Mouse (Mus musculus): ENCODE measurements around the gene Adora2a. TPM values are rescaled to one million over a fixed set of nuclear protein-coding genes. Genes with fewer than 3 reads are reported as not detected.
A peak's percentile ranks its signal among the peaks of the same experiment; 100 is the strongest.
"Not testable (repeated sequence)": the region's sequence is repeated elsewhere in the genome, so short reads cannot be mapped to it uniquely, and the experiment has no call there.

Gene Adora2a
- polyA plus RNA-seq, 1 experiment from 2014 or later, result 11.7 TPM

- ATAC-seq, result no peak
- WGBS, result 7% methylated on average over 2 of the region's 2 CpGs
These were observed 28.6 kb downstream of the Adora2a start for GRCm38 (mm10) chr10:75345265-75345664.

GRCm38 (mm10) chr10:75350564-75350963 lies 33.9 kb downstream of the Adora2a start:
- H3K4me3 ChIP-seq (replicated peaks; ENCODE audit: low read length), result no peak overlapping the region
- WGBS, result 78% methylated on average over 5 of the region's 5 CpGs
- no peak overlapping the region for H3K27ac ChIP-seq (ENCODE audit: low read length)
- no peaks in the 10 kb centered on the region for H3K36me3 ChIP-seq (ENCODE audit: control insufficient read depth, insufficient read depth)
- H3K27me3 ChIP-seq (replicated peaks; ENCODE audit: control insufficient read depth, insufficient read depth, low read length), result no peaks in the 10 kb centered on the region
- no peaks in the 10 kb centered on the region for H3K4me1 ChIP-seq (replicated peaks; ENCODE audit: control insufficient read depth, insufficient read depth, low read length)
- no peak for ATAC-seq
- no peak overlapping the region for H3K4me2 ChIP-seq (ENCODE audit: low read length)
- no peak overlapping the region for H3K9ac ChIP-seq (replicated peaks; ENCODE audit: low read depth, low read length)
- no peaks in the 10 kb centered on the region for H3K9me3 ChIP-seq (ENCODE audit: control insufficient read depth, low read length)

More at GRCm38 (mm10) chr10:75345265-75345664, 28.6 kb downstream of the Adora2a start:
- no peak overlapping the region for H3K9ac ChIP-seq (replicated peaks; ENCODE audit: low read depth, low read length)
- H3K36me3 ChIP-seq (ENCODE audit: control insufficient read depth, insufficient read depth), result no peaks in the 10 kb centered on the region
- H3K4me1 ChIP-seq (replicated peaks; ENCODE audit: control insufficient read depth, insufficient read depth, low read length), result no peaks in the 10 kb centered on the region
- H3K27ac ChIP-seq (ENCODE audit: low read length), result no peak overlapping the region
- H3K4me3 ChIP-seq (replicated peaks; ENCODE audit: low read length), result no peak overlapping the region
- no peaks in the 10 kb centered on the region for H3K27me3 ChIP-seq (replicated peaks; ENCODE audit: control insufficient read depth, insufficient read depth, low read length)
- H3K9me3 ChIP-seq (ENCODE audit: control insufficient read depth, low read length), result no peaks in the 10 kb centered on the region
- H3K4me2 ChIP-seq (ENCODE audit: low read length), result no peak overlapping the region

GRCm38 (mm10) chr10:75352541-75352940 lies 35.9 kb downstream of the Adora2a start:
- Histone ChIP-seq H3K27me3 (replicated peaks; ENCODE audit: control insufficient read depth, insufficient read depth, low read length) (no peaks in the 10 kb centered on the region), H3K36me3 (ENCODE audit: control insufficient read depth, insufficient read depth) (no peaks in the 10 kb centered on the region), H3K9ac (replicated peaks; ENCODE audit: low read depth, low read length) (no peak overlapping the region), H3K9me3 (ENCODE audit: control insufficient read depth, low read length) (no peaks in the 10 kb centered on the region), H3K27ac (ENCODE audit: low read length) (no peak overlapping the region), H3K4me1 (replicated peaks; ENCODE audit: control insufficient read depth, insufficient read depth, low read length) (no peaks in the 10 kb centered on the region), H3K4me2 (ENCODE audit: low read length) (no peak overlapping the region), H3K4me3 (replicated peaks; ENCODE audit: low read length) (no peak overlapping the region)
- ATAC-seq, result no peak
- 95% methylated on average over 12 of the region's 12 CpGs for WGBS

GRCm38 (mm10) chr10:75353838-75354241 lies 37.2 kb downstream of the Adora2a start:
- 75% methylated on average over 5 of the region's 9 CpGs for WGBS
- H3K27me3 ChIP-seq (replicated peaks; ENCODE audit: control insufficient read depth, insufficient read depth, low read length), result not testable (repeated sequence)

GRCm38 (mm10) chr10:75355341-75355740 lies 38.7 kb downstream of the Adora2a start:
- WGBS, result 72% methylated on average over 4 of the region's 4 CpGs

More at GRCm38 (mm10) chr10:75353838-75354241, 37.2 kb downstream of the Adora2a start:
- not testable (repeated sequence) for H3K36me3 ChIP-seq (ENCODE audit: control insufficient read depth, insufficient read depth); ATAC-seq; H3K9me3 ChIP-seq (ENCODE audit: control insufficient read depth, low read length); H3K4me2 ChIP-seq (ENCODE audit: low read length); H3K4me1 ChIP-seq (replicated peaks; ENCODE audit: control insufficient read depth, insufficient read depth, low read length); H3K9ac ChIP-seq (replicated peaks; ENCODE audit: low read depth, low read length); H3K27ac ChIP-seq (ENCODE audit: low read length); H3K4me3 ChIP-seq (replicated peaks; ENCODE audit: low read length)

GRCm38 (mm10) chr10:75364214-75364690 lies 47.6 kb downstream of the Adora2a start:
- H3K4me1 ChIP-seq (replicated peaks; ENCODE audit: control insufficient read depth, insufficient read depth, low read length); H3K4me2 ChIP-seq (ENCODE audit: low read length); H3K4me3 ChIP-seq (replicated peaks; ENCODE audit: low read length); H3K36me3 ChIP-seq (ENCODE audit: control insufficient read depth, insufficient read depth); H3K9ac ChIP-seq (replicated peaks; ENCODE audit: low read depth, low read length); H3K27me3 ChIP-seq (replicated peaks; ENCODE audit: control insufficient read depth, insufficient read depth, low read length); H3K9me3 ChIP-seq (ENCODE audit: control insufficient read depth, low read length): not testable (repeated sequence)
- 9% methylated on average over 1 of the region's 1 CpGs for WGBS
- peak overlapping the region; percentile 23; the same call in 1 of the 2 replicates for H3K27ac ChIP-seq (ENCODE audit: low read length)
- ATAC-seq, result peak; percentile 88

More at GRCm38 (mm10) chr10:75355341-75355740, 38.7 kb downstream of the Adora2a start:
- Histone ChIP-seq H3K9ac (replicated peaks; ENCODE audit: low read depth, low read length) (no peak overlapping the region), H3K9me3 (ENCODE audit: control insufficient read depth, low read length) (no peaks in the 10 kb centered on the region), H3K27ac (ENCODE audit: low read length) (no peak overlapping the region), H3K36me3 (ENCODE audit: control insufficient read depth, insufficient read depth) (no peaks in the 10 kb centered on the region), H3K4me1 (replicated peaks; ENCODE audit: control insufficient read depth, insufficient read depth, low read length) (no peaks in the 10 kb centered on the region), H3K4me3 (replicated peaks; ENCODE audit: low read length) (no peak overlapping the region), H3K27me3 (replicated peaks; ENCODE audit: control insufficient read depth, insufficient read depth, low read length) (no peaks in the 10 kb centered on the region), H3K4me2 (ENCODE audit: low read length) (no peak overlapping the region)
- ATAC-seq, result no peak

- Histone ChIP-seq H3K4me3 (replicated peaks; ENCODE audit: low read length) (no peak overlapping the region), H3K36me3 (ENCODE audit: control insufficient read depth, insufficient read depth) (no peaks in the 10 kb centered on the region), H3K9ac (replicated peaks; ENCODE audit: low read depth, low read length) (no peak overlapping the region), H3K27me3 (replicated peaks; ENCODE audit: control insufficient read depth, insufficient read depth, low read length) (no peaks in the 10 kb centered on the region), H3K9me3 (ENCODE audit: control insufficient read depth, low read length) (no peaks in the 10 kb centered on the region), H3K4me1 (replicated peaks; ENCODE audit: control insufficient read depth, insufficient read depth, low read length) (peaks cover 5% of the 10 kb centered on the region; the same call in 1 of the 2 replicates), H3K27ac (ENCODE audit: low read length) (peak overlapping the region; percentile 23; the same call in 1 of the 2 replicates), H3K4me2 (ENCODE audit: low read length) (peak overlapping the region; percentile 5; the same call in 1 of the 2 replicates)
- no peak for ATAC-seq
- WGBS, result 66% methylated on average over 9 of the region's 9 CpGs
These were observed 48.1 kb downstream of the Adora2a start for GRCm38 (mm10) chr10:75364796-75365195.

GRCm38 (mm10) chr10:75365231-75365633 lies 48.6 kb downstream of the Adora2a start:
- Histone ChIP-seq H3K9me3 (ENCODE audit: control insufficient read depth, low read length) (no peaks in the 10 kb centered on the region), H3K36me3 (ENCODE audit: control insufficient read depth, insufficient read depth) (no peaks in the 10 kb centered on the region), H3K9ac (replicated peaks; ENCODE audit: low read depth, low read length) (no peak overlapping the region), H3K4me1 (replicated peaks; ENCODE audit: control insufficient read depth, insufficient read depth, low read length) (peaks cover 5% of the 10 kb centered on the region; the same call in 1 of the 2 replicates), H3K4me2 (ENCODE audit: low read length) (no peak overlapping the region), H3K27ac (ENCODE audit: low read length) (no peak overlapping the region), H3K27me3 (replicated peaks; ENCODE audit: control insufficient read depth, insufficient read depth, low read length) (no peaks in the 10 kb centered on the region), H3K4me3 (replicated peaks; ENCODE audit: low read length) (peak overlapping the region; percentile 17)
- no peak for ATAC-seq
- WGBS, result 61% methylated on average over 6 of the region's 6 CpGs

GRCm38 (mm10) chr10:75373655-75374351 lies 57.1 kb downstream of the Adora2a start:
- H3K4me2 ChIP-seq (ENCODE audit: low read length); H3K27me3 ChIP-seq (replicated peaks; ENCODE audit: control insufficient read depth, insufficient read depth, low read length); H3K9ac ChIP-seq (replicated peaks; ENCODE audit: low read depth, low read length); H3K9me3 ChIP-seq (ENCODE audit: control insufficient read depth, low read length); H3K27ac ChIP-seq (ENCODE audit: low read length); H3K4me3 ChIP-seq (replicated peaks; ENCODE audit: low read length); H3K4me1 ChIP-seq (replicated peaks; ENCODE audit: control insufficient read depth, insufficient read depth, low read length); H3K36me3 ChIP-seq (ENCODE audit: control insufficient read depth, insufficient read depth): not testable (repeated sequence)
- peak; percentile 92 for ATAC-seq
- WGBS, result 66% methylated on average over 11 of the region's 19 CpGs

Data from forebrain, embryonic 16.5 days (tissue).